Mouse (Mus musculus): ENCODE measurements around the gene Vat1.
"Not testable (repeated sequence)": the region's sequence is repeated elsewhere in the genome, so short reads cannot be mapped to it uniquely, and the experiment has no call there.

The Vat1 gene

GRCm38 (mm10) chr11:101466552-101466950, 521 bp upstream of the Vat1 start:
- not testable (repeated sequence) for DNase-seq (ENCODE audit: low read depth, low spot score)

GRCm38 (mm10) chr11:101465101-101465868, 745 bp downstream of the Vat1 start:
- no peak for DNase-seq (ENCODE audit: low read depth, low spot score)

- no peak for DNase-seq (ENCODE audit: low read depth, low spot score)
Measured at GRCm38 (mm10) chr11:101464211-101465100, 1.6 kb downstream of the Vat1 start, which contains the start of gene Rnd2. TSS of gene Rnd2 (plus strand) at chr11:101464999.

- DNase-seq (ENCODE audit: low read depth, low spot score) = no peak
Measured at GRCm38 (mm10) chr11:101462583-101463440, 3.2 kb downstream of the Vat1 start.

GRCm38 (mm10) chr11:101462141-101462540, 3.9 kb downstream of the Vat1 start:
- DNase-seq (ENCODE audit: low read depth, low spot score) = no peak

GRCm38 (mm10) chr11:101460321-101460720, 5.7 kb downstream of the Vat1 start:
- DNase-seq (ENCODE audit: low read depth, low spot score) = no peak

- no peak for DNase-seq (ENCODE audit: low read depth, low spot score)
Measured at GRCm38 (mm10) chr11:101459716-101460115, 6.3 kb downstream of the Vat1 start.

GRCm38 (mm10) chr11:101458217-101458616, 7.8 kb downstream of the Vat1 start:
- no peak for DNase-seq (ENCODE audit: low read depth, low spot score)

- no peak for DNase-seq (ENCODE audit: low read depth, low spot score)
Measured at GRCm38 (mm10) chr11:101457631-101458030, 8.4 kb downstream of the Vat1 start.

- no peak for DNase-seq (ENCODE audit: low read depth, low spot score)
Measured at GRCm38 (mm10) chr11:101455627-101456026, 10.4 kb downstream of the Vat1 start.

GRCm38 (mm10) chr11:101454702-101455101, 11.3 kb downstream of the Vat1 start:
- no peak for DNase-seq (ENCODE audit: low read depth, low spot score)

GRCm38 (mm10) chr11:101452093-101452774, 13.8 kb downstream of the Vat1 start:
- DNase-seq (ENCODE audit: low read depth, low spot score) = no peak

- DNase-seq (ENCODE audit: low read depth, low spot score) = no peak
Measured at GRCm38 (mm10) chr11:101451536-101451935, 14.5 kb downstream of the Vat1 start.

GRCm38 (mm10) chr11:101450394-101450793, 15.6 kb downstream of the Vat1 start:
- no peak for DNase-seq (ENCODE audit: low read depth, low spot score)

- DNase-seq (ENCODE audit: low read depth, low spot score) = not testable (repeated sequence)
Measured at GRCm38 (mm10) chr11:101449596-101449995, 16.4 kb downstream of the Vat1 start.

- DNase-seq (ENCODE audit: low read depth, low spot score) = no peak
Measured at GRCm38 (mm10) chr11:101448899-101449298, 17.1 kb downstream of the Vat1 start.

- no peak for DNase-seq (ENCODE audit: low read depth, low spot score)
Measured at GRCm38 (mm10) chr11:101448274-101448746, 17.7 kb downstream of the Vat1 start, which contains the start of gene Ifi35. TSS of gene Ifi35 (plus strand) at chr11:101448407.

- no peak for DNase-seq (ENCODE audit: low read depth, low spot score)
Measured at GRCm38 (mm10) chr11:101447786-101448185, 18.2 kb downstream of the Vat1 start.

GRCm38 (mm10) chr11:101446860-101447259, 19.2 kb downstream of the Vat1 start:
- not testable (repeated sequence) for DNase-seq (ENCODE audit: low read depth, low spot score)

GRCm38 (mm10) chr11:101446319-101446718, 19.7 kb downstream of the Vat1 start:
- DNase-seq (ENCODE audit: low read depth, low spot score) = no peak

- DNase-seq (ENCODE audit: low read depth, low spot score) = no peak
Measured at GRCm38 (mm10) chr11:101442760-101443159, 23.3 kb downstream of the Vat1 start.

All from brain, embryonic 18.5 days (tissue).